Mouse (Mus musculus) cerebellum, adult 2 months (tissue): ENCODE measurements at regions not wholly inside any gene's neighbourhood (a gene's known extent, or its start where the extent isn't known, plus 50 kb on each side); places are given as distances from the start of the nearest gene placed in this dataset.

Experiments
- DNase-seq, 2 experiments: peaks; one replicate each; pipeline ENCODE4 v3.0.0; 2021
- H3K27ac ChIP-seq: fragments of 200-500 bp; 2 replicates; pipeline ENCODE4 v1.5.1; 2012; ENCODE audit warnings: low read length, control low read depth, inconsistent platforms; ENCODE audit not compliant: insufficient read depth
- H3K27me3 ChIP-seq: fragments of 200-500 bp; 2 replicates; pipeline ENCODE4 v1.6.1; 2012; ENCODE audit warnings: inconsistent platforms, mild to moderate bottlenecking, low read length, moderate library complexity; ENCODE audit not compliant: control insufficient read depth, insufficient read depth
- H3K4me1 ChIP-seq: fragments of 200-500 bp; 2 replicates; pipeline ENCODE4 v1.6.1; 2011; ENCODE audit warnings: low read length; ENCODE audit not compliant: control insufficient read depth, insufficient read depth
- H3K4me3 ChIP-seq: fragments of 200-500 bp; replicated peaks from 2 replicates; pipeline ENCODE3; 2011; ENCODE audit warnings: mild to moderate bottlenecking, low read depth, low read length, control low read depth; ENCODE audit not compliant: insufficient read depth
- CTCF ChIP-seq: fragments of 200-500 bp; IDR thresholded peaks from 2 replicates; pipeline ENCODE4 v1.5.1; 2011; ENCODE audit warnings: low read depth, mild to moderate bottlenecking, control low read depth, low read length, moderate library complexity, borderline replicate concordance; ENCODE audit not compliant: insufficient read depth
- POLR2A ChIP-seq: fragments of 200-500 bp; IDR thresholded peaks from 2 replicates; pipeline ENCODE4 v1.6.1; 2011; ENCODE audit warnings: low read length, control low read depth, borderline replicate concordance; ENCODE audit not compliant: insufficient read depth
- WGBS: fragments of 180-500 bp; shearing (Covaris S2); methylation state at CpG from one replicate; pipeline ENCODE4 v1.1.7; 2018; 5-methylcytosine and 5-hydroxymethylcytosine counted together

- Histone ChIP-seq H3K4me1 (no peaks in the 10 kb centered on the region), H3K27ac (no peak overlapping the region), H3K4me3 (no peak overlapping the region), H3K27me3 (no peaks in the 10 kb centered on the region)
- DNase-seq = no peak
- TF ChIP-seq POLR2A (no peak), CTCF (no peak)
These were observed 96.3 kb upstream of the Abcb5 start for GRCm38 (mm10) chr12:119062490-119062889.

- Histone ChIP-seq H3K4me3 (no peak overlapping the region), H3K27ac (no peak overlapping the region), H3K4me1 (no peaks in the 10 kb centered on the region), H3K27me3 (no peaks in the 10 kb centered on the region)
- 12% methylated on average over 3 of the region's 3 CpGs for WGBS
- DNase-seq = no peak
- TF ChIP-seq POLR2A (no peak), CTCF (no peak)
These were observed 88.3 kb upstream of the Abcb5 start for GRCm38 (mm10) chr12:119054560-119054959.

GRCm38 (mm10) chr12:119051692-119052379, 85.6 kb upstream of the Abcb5 start:
- Histone ChIP-seq H3K27me3 (no peaks in the 10 kb centered on the region), H3K4me3 (no peak overlapping the region), H3K4me1 (no peaks in the 10 kb centered on the region), H3K27ac (no peak overlapping the region)
- TF ChIP-seq CTCF (no peak), POLR2A (no peak)
- no peak for DNase-seq
- whole genome bisulfite sequencing = 78% methylated on average over 2 of the region's 2 CpGs

- WGBS = 95% methylated on average over 3 of the region's 3 CpGs
- Histone ChIP-seq H3K27ac (no peak overlapping the region), H3K27me3 (no peaks in the 10 kb centered on the region), H3K4me3 (no peak overlapping the region), H3K4me1 (no peaks in the 10 kb centered on the region)
- TF ChIP-seq POLR2A (no peak), CTCF (no peak)
- no peak for DNase-seq
These were observed 72.1 kb upstream of the Abcb5 start for GRCm38 (mm10) chr12:119038306-119038705.

GRCm38 (mm10) chr12:119034828-119035227, 68.6 kb upstream of the Abcb5 start:
- Histone ChIP-seq H3K4me1 (no peaks in the 10 kb centered on the region), H3K27ac (no peak overlapping the region), H3K4me3 (no peak overlapping the region), H3K27me3 (no peaks in the 10 kb centered on the region)
- no peak for TF ChIP-seq POLR2A
- no peak for TF ChIP-seq CTCF
- WGBS = 72% methylated on average over 4 of the region's 4 CpGs
- DNase-seq = no peak

GRCm38 (mm10) chr12:119028711-119029110, 62.5 kb upstream of the Abcb5 start:
- no peak for DNase-seq
- WGBS = 80% methylated on average over 2 of the region's 2 CpGs
- H3K4me3 ChIP-seq = no peak overlapping the region
- H3K4me1 ChIP-seq = no peaks in the 10 kb centered on the region
- no peaks in the 10 kb centered on the region for H3K27me3 ChIP-seq
- no peak overlapping the region for H3K27ac ChIP-seq
- TF ChIP-seq CTCF (no peak), POLR2A (no peak)

- no peak for DNase-seq
- WGBS = 95% methylated on average over 2 of the region's 2 CpGs
- H3K4me1 ChIP-seq = no peaks in the 10 kb centered on the region
- no peak overlapping the region for H3K4me3 ChIP-seq
- TF ChIP-seq CTCF = no peak
- no peak for TF ChIP-seq POLR2A
- no peak overlapping the region for H3K27ac ChIP-seq
- H3K27me3 ChIP-seq = no peaks in the 10 kb centered on the region
These were observed 61.9 kb upstream of the Abcb5 start for GRCm38 (mm10) chr12:119028161-119028560.

- TF ChIP-seq CTCF = no peak
- TF ChIP-seq POLR2A = no peak
- Histone ChIP-seq H3K27me3 (no peaks in the 10 kb centered on the region), H3K4me1 (no peaks in the 10 kb centered on the region), H3K4me3 (no peak overlapping the region), H3K27ac (no peak overlapping the region)
- 79% methylated on average over 4 of the region's 4 CpGs for WGBS
- DNase-seq = no peak
These were observed 61.5 kb upstream of the Abcb5 start for GRCm38 (mm10) chr12:119027701-119028100.
